Mouse (Mus musculus): Measurements from ENCODE around the gene Map2k6.
"Not testable (repeated sequence)": the region's sequence is repeated elsewhere in the genome, so short reads cannot be mapped to it uniquely, and the experiment has no call there.

Gene Map2k6

DNA sequence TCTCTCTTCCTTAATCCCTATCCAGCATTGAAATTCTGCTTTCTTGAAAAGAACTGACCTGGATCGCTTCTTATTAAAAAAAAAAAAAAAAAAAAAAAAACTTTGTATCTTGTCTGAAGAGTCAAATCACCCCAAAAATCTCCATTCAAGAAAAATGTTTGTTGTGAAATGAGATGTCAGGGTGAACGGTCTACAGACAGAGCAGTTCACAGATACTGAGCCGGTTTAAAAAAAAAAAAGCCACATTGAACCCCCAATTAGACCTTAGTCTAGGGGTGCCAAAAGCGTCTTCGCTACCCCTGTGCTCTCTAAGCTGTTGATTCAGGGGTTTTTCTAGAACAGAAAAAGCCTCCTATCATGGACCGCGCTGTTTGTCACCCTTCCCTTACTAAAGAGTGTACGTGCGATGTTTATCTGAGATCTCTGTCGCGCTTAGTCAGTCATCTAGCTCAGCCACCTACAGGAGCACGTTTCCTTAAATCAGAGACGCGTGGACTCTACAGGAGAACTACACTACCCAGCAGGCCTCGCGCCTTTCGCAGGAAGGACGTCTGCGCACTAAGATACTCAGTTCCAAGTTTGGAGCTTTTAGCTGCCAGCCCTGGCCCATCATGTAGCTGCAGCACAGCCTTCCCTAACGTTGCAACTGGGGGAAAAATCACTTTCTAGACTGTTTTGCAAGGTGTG, at the start of gene Map2k6:
Gene Map2k6 (plus strand): TSS at position 570 of the 687 bp plus-strand sequence.
- peak; percentile 68 to 83 for DNase-seq (ENCODE audit: low spot score in 2 of 2)

DNA sequence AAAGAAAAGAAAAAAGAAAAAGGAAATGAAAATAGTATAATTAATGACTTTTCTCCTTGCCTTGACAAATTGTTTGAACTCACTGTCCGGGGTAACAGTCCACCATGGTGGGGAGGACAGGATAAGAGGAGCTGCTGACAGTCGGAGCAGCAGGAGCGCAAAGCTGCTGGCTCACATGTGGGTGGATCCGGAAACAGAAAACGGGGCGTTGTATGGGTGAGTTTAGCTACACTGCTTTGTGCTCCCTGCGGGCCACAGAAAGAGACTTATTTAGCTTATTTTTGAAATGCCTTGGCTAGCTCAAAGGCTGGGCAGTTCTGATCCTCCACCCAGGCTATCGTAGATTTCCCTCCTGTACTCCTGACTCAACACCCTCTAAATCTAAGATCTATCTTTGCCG, 44.7 kb upstream of the Map2k6 start:
- DNase-seq (ENCODE audit: low spot score in 2 of 2): no peak

GRCm38 (mm10) chr11:110355131-110355530, 43.8 kb upstream of the Map2k6 start:
- not testable (repeated sequence) for DNase-seq (ENCODE audit: low spot score in 2 of 2)

- DNase-seq (ENCODE audit: low spot score in 2 of 2): peak in 1 of 2 experiments; percentile 19
Observed at GRCm38 (mm10) chr11:110357756-110358551, 41.0 kb upstream of the Map2k6 start.

DNA sequence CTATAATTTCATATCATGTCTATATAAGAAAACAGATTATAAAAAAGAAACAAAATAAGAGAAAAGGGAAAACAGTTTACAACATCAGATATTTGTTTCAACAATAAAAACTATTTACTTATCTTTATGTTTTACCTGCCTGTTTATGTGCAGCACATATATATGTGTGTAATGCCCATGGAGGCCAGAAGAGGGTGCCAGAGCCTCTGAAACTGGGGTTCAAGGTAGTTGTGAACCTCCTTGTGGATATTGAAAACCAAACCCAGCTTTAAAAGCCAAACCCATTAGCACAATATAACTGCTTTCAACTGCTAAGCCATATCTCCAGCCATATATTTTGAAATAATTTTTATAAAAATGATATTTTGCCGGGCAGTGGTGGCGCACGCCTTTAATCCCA, 33.9 kb upstream of the Map2k6 start:
- peak in 1 of 2 experiments; percentile 29 for DNase-seq (ENCODE audit: low spot score in 2 of 2)

DNA sequence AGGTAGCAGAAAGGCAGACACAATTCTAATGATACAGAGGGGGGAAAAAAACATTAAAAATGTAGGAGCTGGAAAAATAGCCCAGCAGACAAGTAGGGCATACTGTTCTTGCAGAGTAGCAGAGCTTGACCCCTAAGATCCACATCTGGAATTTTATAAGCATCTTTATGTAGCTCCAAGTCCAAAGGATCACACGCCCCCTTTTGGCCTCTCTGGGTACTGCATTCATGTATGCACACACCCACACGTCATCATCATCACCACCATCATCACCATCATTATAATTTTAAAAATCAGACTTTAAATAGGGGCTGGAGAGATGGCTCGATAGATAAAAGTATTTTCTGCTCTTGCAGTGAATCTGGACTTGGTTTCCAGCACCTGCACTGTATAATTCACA, 32.0 kb upstream of the Map2k6 start:
- DNase-seq (ENCODE audit: low spot score in 2 of 2): no peak

- DNase-seq (ENCODE audit: low spot score in 2 of 2): no peak
Observed at GRCm38 (mm10) chr11:110367638-110368037, 31.3 kb upstream of the Map2k6 start.

GRCm38 (mm10) chr11:110369312-110370019, 29.5 kb upstream of the Map2k6 start:
- no peak for DNase-seq (ENCODE audit: low spot score in 2 of 2)

GRCm38 (mm10) chr11:110371827-110372226, 27.1 kb upstream of the Map2k6 start:
- DNase-seq (ENCODE audit: low spot score in 2 of 2): no peak

DNA sequence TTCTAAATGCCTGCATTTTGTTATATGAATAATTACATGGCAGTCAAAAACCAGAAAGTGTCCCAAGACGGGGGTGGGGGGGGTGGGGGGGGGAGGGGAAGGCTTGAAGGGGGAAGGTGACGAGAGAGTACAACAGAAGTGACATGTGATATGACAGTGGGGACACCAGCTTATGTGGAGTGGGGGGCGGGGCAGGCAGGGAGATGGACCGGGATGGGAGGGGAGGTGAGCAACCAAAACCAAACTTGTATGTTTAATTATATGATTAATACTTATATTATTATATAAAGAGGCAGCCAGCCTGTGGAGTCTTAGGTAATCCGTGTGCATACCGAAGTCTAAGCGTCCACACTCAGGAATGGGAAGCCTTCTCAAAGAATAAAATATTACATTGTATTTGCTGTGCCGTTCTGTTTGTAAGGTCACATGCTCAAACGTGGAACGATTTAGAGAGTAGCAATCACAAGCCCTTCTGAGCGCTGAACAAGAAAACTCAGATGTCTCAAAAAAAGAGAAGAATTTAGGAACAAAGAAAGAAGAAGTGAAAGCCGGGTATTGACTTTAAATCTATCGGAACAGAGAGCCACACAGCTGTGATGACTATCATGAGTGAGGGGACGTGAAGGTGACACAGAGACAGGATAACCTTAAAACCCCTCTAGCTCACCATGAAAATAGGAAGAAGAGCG, 26.5 kb upstream of the Map2k6 start:
- no peak for DNase-seq (ENCODE audit: low spot score in 2 of 2)

GRCm38 (mm10) chr11:110374036-110374435, 24.9 kb upstream of the Map2k6 start:
- DNase-seq (ENCODE audit: low spot score in 2 of 2): no peak

DNA sequence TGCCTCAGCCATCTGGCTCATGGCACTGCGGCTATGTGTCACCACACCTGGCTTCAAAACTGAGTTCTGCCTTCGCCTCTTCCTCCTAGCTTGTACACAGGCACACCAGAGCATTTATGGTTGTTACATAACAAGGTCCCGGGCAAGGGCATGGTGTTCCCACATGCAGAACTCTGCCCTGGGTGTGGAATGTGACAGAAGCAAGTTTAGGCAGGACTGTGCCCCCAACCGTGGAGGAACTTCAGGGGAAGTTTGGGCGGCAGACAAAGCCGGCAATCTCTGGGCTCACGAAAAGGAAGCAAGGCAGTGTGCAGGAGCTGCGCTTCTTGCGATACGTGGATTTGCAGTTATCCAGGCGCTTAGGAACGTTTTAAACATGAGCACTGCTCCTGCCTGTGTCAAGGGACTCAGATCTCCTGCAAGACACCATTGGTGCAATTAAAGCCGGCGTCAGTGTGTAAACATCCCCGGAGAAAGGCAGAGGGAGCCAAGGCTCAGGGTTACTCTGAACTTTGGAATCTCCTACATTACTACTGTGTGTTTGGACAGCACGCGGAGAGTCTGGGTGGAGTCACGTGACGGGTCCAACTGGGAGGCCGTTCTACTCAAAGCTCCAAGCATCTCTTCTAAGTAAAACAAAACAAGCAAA, 19.1 kb upstream of the Map2k6 start:
- peak; percentile 76 to 79 for DNase-seq (ENCODE audit: low spot score in 2 of 2)

DNA sequence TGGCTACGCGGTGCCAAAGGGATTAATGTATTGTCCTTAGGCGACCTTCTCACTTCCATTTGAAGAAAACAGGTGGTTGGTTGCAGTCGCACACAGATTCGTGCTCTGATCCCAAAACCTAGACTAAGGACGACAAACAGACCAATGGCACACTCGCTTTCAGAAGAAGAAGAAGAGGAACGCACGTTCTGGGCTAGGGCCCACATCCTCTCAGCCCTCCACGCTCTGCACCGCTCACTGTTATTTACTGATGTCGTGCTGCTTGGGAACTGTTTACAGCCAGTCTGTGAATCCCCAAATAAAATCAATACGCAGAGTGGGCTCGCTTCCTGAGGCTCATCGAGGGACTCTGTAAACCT, 18.6 kb upstream of the Map2k6 start:
- DNase-seq (ENCODE audit: low spot score in 2 of 2): no peak

DNA sequence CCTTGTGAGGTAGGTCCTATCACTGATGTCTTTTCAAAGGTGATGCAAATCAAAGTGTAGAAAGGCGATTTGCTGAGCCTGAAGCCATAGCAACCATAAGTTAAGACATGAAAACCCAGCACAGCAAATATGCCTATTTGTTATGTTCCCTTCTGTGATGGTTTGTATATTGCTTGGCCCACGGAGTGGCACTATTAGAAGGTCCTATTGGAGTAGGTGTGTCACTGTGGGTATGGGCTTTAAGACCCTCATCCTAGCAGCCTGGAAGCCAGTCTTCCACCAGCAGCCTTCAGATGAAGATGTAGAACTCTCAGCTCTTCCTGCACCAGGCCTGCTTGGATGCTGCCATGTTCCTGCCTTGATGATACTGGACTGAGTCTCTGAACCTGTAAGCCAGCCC, 13.4 kb upstream of the Map2k6 start:
- DNase-seq (ENCODE audit: low spot score in 2 of 2): no peak

GRCm38 (mm10) chr11:110392763-110393162, 6.2 kb upstream of the Map2k6 start:
- no peak for DNase-seq (ENCODE audit: low spot score in 2 of 2)

GRCm38 (mm10) chr11:110394788-110395452, 4.0 kb upstream of the Map2k6 start:
- no peak for DNase-seq (ENCODE audit: low spot score in 2 of 2)

DNA sequence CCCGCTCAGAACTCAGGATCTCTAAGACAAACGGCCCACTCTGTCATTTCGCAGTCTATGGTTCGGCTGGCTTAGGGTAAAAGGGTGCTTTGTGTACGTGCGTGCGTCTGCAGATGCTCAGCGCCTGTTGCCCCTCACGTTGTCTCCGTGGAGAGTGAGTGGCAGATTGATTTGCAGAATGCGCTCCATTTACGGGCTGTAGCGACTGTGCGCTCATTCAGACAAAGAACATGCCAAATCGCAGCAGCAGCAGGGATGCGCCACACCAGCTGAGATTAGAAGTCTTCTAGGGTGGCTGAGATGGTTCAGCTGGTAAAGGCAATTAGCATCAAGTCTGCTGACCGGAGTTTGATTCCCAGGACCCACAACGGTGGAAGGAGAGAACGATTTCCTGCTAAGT, 2.8 kb upstream of the Map2k6 start:
- DNase-seq (ENCODE audit: low spot score in 2 of 2): no peak

- DNase-seq (ENCODE audit: low spot score in 2 of 2): no peak
Observed at GRCm38 (mm10) chr11:110399240-110400150, 573 bp downstream of the Map2k6 start.

GRCm38 (mm10) chr11:110400283-110400682, 1.4 kb downstream of the Map2k6 start:
- DNase-seq (ENCODE audit: low spot score in 2 of 2): no peak

- no peak for DNase-seq (ENCODE audit: low spot score in 2 of 2)
Observed at GRCm38 (mm10) chr11:110402671-110403070, 3.7 kb downstream of the Map2k6 start.

All from heart, adult 9 months (tissue).